Mouse (Mus musculus) E14TG2a.4 (cell line): ENCODE measurements around the gene Mug2.

ENCODE experiments used
- CTCF ChIP-seq: conservative IDR thresholded peaks from 2 replicates; pipeline ENCODE4 v1.5.1; 2014; ENCODE audit warnings: low read length
- NANOG ChIP-seq: IDR thresholded peaks from 2 replicates; pipeline ENCODE4 v1.6.1; 2014; ENCODE audit warnings: borderline replicate concordance, low read length, mixed read lengths
- POU5F1 ChIP-seq: IDR thresholded peaks from 2 replicates; pipeline ENCODE4 v1.6.1; 2014; ENCODE audit warnings: low read length, borderline replicate concordance

DNA sequence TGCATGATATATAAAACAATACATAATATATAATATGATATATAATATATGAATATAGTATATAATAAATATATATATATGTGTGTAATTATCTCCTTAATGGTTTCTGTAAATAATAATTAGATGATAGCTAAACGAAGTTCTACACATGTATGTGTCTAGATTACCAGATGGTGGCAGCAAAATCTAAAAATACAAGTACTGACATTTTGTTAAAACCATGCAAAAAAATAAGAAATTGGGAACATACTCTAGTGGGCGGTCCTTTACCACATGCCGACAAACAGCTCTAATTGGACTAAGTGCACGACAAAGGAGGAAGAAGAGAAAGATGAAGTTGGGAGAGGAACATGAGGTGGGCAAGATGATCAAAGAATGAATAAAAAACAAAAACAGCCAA is 94.3 kb downstream of the Mug2 start:
- TF ChIP-seq CTCF (no peak), NANOG (no peak), POU5F1 (no peak)
